Mouse (Mus musculus) heart, embryonic 15.5 days (tissue): Measurements from ENCODE around the gene Hexim2. TPM values are rescaled to one million over a fixed set of nuclear protein-coding genes. Genes with fewer than 3 reads are reported as not detected.

Source experiments
- ATAC-seq: fragments of 200-750 bp; cut with Nextera tagmentation; replicated peaks from 2 replicates; pipeline ENCODE4 v1.8.0; 2017; ENCODE audit warnings: low read depth, moderate TSS enrichment; ENCODE audit not compliant: insufficient number of reproducible peaks, insufficient read depth, low FRiP score
- H3K27ac ChIP-seq: fragments of 300-500 bp; sonication (generic); 2 replicates; pipeline ENCODE4 v1.5.1; 2015; ENCODE audit warnings: mild to moderate bottlenecking, inconsistent platforms
- H3K27me3 ChIP-seq: fragments of 300-500 bp; sonication (generic); 2 replicates; pipeline ENCODE4 v1.6.1; 2015; ENCODE audit warnings: inconsistent platforms
- H3K36me3 ChIP-seq: fragments of 300-500 bp; sonication (generic); 2 replicates; pipeline ENCODE4 v1.6.1; 2015; ENCODE audit warnings: mild to moderate bottlenecking, inconsistent platforms
- H3K4me1 ChIP-seq: fragments of 300-500 bp; sonication (generic); replicated peaks from 2 replicates; pipeline ENCODE4 v1.6.1; 2015; ENCODE audit warnings: inconsistent platforms
- H3K4me2 ChIP-seq: fragments of 300-500 bp; sonication (generic); 2 replicates; pipeline ENCODE4 v1.6.1; 2015; ENCODE audit warnings: inconsistent platforms, mild to moderate bottlenecking, moderate library complexity
- H3K4me3 ChIP-seq: fragments of 300-500 bp; sonication (generic); 2 replicates; pipeline ENCODE4 v1.5.1; 2015; ENCODE audit warnings: mild to moderate bottlenecking, inconsistent platforms
- H3K9ac ChIP-seq: fragments of 300-500 bp; sonication (generic); 2 replicates; pipeline ENCODE4 v1.6.1; 2015; ENCODE audit warnings: mild to moderate bottlenecking, inconsistent platforms
- H3K9me3 ChIP-seq: fragments of 300-500 bp; sonication (generic); replicated peaks from 2 replicates; pipeline ENCODE4 v1.6.1; 2016; ENCODE audit warnings: inconsistent platforms
- WGBS: fragments of 180-500 bp; shearing (Covaris S2); methylation state at CpG from one replicate; pipeline ENCODE4 v1.1.7; 2015; ENCODE audit warnings: mixed read lengths; 5-methylcytosine and 5-hydroxymethylcytosine counted together
- polyA plus RNA-seq: library from polyadenylated mRNA; unstranded; fragments of >200 nt; fragmentation: Nextera tagmentation; extraction: Ambion mirVana; gene quantifications from 2 replicates; pipeline ENCODE4 v1.2.1, GENCODE M21; 2015

Gene Hexim2
- polyA plus RNA-seq, 1 experiment from 2014 or later: 5.5 TPM

DNA sequence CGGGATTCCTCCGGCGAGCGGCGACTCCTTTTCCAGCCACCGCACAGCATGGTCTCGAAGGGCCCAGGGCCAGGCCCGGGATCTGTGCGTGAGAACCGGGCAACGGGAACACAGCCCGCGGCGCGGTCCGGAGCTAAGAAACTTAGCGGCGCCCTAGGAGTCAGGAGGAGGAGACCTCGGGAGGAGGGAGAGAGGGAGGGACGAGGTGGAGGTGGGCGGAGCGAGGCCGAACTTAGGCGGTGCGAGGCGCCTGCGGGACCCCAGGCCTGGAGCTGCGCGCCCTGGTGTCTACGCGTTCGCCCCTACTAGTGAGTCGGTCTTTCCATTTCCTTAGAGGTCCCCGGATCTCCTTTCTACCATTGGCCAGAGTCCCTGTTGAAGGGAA lies 30.8 kb upstream of the Hexim2 start, which contains the start of the genes Plcd3 and Acbd4:
Gene Plcd3, minus strand, starts transcription at position 178 of the 385 bp plus-strand sequence.
Gene Acbd4, plus strand, starts transcription at position 202 of the 385 bp plus-strand sequence.
- under 1% methylated on average over 34 of the region's 34 CpGs for whole genome bisulfite sequencing
- Histone ChIP-seq H3K36me3 (no peaks in the 10 kb centered on the region), H3K4me1 (peaks cover 67% of the 10 kb centered on the region), H3K9me3 (no peaks in the 10 kb centered on the region), H3K27ac (peak within 1 kb of the TSS; percentile 40), H3K27me3 (no peaks in the 10 kb centered on the region), H3K9ac (peak within 1 kb of the TSS; percentile 62), H3K4me3 (peak within 1 kb of the TSS; percentile 57), H3K4me2 (peak within 1 kb of the TSS; percentile 88)
- peak; percentile 28; the same call in 1 of the 2 replicates for ATAC-seq

DNA sequence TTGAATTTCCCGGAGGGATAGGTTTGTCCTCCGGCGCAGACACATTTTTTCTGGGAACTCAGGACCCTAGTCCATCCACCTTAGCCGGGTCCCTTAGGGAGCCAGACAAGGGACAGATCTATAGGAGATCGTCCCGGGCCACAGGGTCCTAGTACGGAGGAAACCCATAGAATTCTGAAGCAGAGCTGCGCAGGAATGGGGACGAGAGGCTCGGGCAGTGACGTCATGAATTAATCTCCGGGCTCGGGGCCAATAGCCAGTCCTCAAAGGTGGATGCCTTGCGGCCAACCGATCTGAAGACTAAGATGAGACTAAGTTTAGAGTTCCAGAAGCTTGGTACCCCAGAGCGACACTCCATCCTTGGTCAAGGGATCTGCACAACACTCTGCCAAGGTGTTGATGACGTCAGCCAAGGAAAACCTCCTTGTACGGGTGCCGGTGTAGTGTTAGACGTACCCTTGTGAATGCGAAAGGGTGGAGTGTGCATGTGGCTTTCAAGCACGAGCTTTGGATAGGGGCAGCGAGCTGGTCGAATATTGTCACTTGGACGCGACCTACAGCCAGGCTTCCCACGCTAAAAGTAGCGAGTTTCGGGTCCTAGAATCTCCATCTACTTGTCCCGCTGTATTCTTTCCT lies 30.2 kb upstream of the Hexim2 start:
- Histone ChIP-seq H3K4me2 (peak overlapping the region; percentile 88), H3K4me1 (peaks cover 62% of the 10 kb centered on the region), H3K9me3 (no peaks in the 10 kb centered on the region), H3K9ac (peak overlapping the region; percentile 62), H3K27me3 (no peaks in the 10 kb centered on the region), H3K27ac (peak overlapping the region; percentile 40), H3K36me3 (no peaks in the 10 kb centered on the region), H3K4me3 (peak overlapping the region; percentile 57)
- WGBS: 3% methylated on average over 30 of the region's 30 CpGs
- 0 out of 2 replicates have a peak, but pooled peaks have one; percentile 5 for ATAC-seq

DNA sequence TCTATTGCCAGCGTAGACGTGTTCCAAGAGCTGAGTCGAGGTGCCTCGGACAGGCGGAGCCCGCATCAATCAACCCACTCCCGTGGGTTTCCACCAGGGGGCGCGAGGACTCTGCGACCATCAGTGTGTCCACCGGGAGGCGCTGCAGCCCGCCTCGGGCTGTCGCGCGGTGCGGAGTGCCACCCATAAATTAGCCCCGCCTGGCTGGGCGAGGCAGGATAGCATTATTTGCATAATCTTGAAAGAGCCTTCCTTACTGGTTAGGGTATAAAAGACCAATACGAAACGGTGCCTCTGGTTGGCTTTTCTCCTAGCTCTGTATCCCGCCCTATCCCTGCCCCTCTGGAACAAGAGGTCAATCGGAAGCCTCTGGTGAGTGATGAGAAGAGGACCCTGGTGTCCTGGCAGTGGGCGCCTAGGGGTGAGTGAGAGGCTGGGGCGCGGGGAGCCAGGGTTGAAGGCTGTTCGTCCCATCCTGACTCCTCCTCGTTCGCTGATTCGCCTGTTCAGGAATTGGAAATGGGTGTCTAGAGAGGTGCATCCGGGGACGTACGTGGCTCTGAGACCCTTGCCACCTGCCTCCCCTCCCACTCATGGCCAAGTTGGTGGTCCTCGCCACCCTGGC lies 29.4 kb upstream of the Hexim2 start:
- peak overlapping the region; percentile 88 for H3K4me2 ChIP-seq
- ATAC-seq: peak; percentile 86
- H3K4me1 ChIP-seq: peaks cover 53% of the 10 kb centered on the region
- H3K27ac ChIP-seq: peak overlapping the region; percentile 50
- under 1% methylated on average over 35 of the region's 35 CpGs for WGBS
- H3K36me3 ChIP-seq: no peaks in the 10 kb centered on the region
- no peaks in the 10 kb centered on the region for H3K27me3 ChIP-seq
- peak overlapping the region; percentile 57 for H3K9ac ChIP-seq
- H3K9me3 ChIP-seq: no peaks in the 10 kb centered on the region
- H3K4me3 ChIP-seq: peak overlapping the region; percentile 57

GRCm38 (mm10) chr11:103103621-103104020 lies 28.6 kb upstream of the Hexim2 start:
- H3K4me1 ChIP-seq: peaks cover 46% of the 10 kb centered on the region
- peak overlapping the region; percentile 57 for H3K4me3 ChIP-seq
- ATAC-seq: no peak
- no peak overlapping the region for H3K27ac ChIP-seq
- no peaks in the 10 kb centered on the region for H3K9me3 ChIP-seq
- no peaks in the 10 kb centered on the region for H3K36me3 ChIP-seq
- WGBS: 56% methylated on average over 8 of the region's 8 CpGs
- H3K4me2 ChIP-seq: peak overlapping the region; percentile 88
- no peaks in the 10 kb centered on the region for H3K27me3 ChIP-seq
- no peak overlapping the region; the same call in 1 of the 2 replicates for H3K9ac ChIP-seq

DNA sequence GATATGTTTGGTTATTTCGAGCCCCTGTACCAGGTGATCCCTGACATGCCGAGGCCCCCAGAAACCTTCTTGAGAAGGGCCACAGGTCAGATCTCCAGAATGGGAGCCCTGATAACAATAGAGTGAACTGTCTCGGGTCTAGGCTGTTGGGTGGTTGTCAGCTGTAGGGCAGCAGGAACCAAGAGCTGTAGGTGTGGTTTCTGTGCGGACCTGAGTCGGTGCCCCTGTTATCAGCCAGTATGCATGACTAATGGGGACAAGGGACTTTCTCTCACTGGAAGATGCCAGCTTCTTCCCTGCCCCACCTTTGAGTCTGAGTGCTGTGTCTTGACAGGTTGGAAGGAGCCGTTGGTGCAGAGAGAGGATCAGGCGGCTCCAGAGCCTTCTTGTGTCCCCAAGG lies 27.8 kb upstream of the Hexim2 start:
- Histone ChIP-seq H3K9me3 (no peaks in the 10 kb centered on the region), H3K27me3 (no peaks in the 10 kb centered on the region), H3K4me3 (no peak overlapping the region), H3K9ac (no peak overlapping the region), H3K36me3 (no peaks in the 10 kb centered on the region), H3K4me2 (no peak overlapping the region), H3K4me1 (peaks cover 38% of the 10 kb centered on the region), H3K27ac (no peak overlapping the region)
- ATAC-seq: no peak
- 66% methylated on average over 7 of the region's 7 CpGs for WGBS

DNA sequence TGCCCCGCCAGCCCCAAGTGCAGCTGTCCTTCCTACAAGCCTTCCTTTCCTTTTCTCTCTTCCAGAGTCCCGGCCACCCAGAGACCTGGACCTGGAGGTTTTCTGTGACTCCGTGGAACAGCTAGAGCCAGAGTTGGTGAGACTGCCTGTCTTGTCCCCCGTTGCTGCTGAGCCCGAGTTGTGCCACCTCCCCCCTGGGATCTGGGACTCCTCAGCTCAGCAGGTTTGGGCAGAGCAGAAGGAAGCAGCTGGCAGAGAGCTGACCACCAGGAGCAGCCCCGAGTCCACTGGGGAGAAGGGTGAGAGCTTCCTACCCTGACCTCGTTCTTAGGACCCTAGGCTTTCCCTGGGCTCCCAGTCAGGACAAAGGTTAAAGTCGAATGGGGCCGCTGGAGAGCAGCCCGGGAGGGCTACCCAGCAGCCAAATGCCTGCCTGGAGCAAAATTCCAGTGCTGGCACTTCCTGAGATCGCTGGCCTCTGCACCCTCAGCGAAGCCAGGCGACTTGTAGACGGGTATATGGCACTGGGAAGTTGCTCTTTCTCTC lies 27.0 kb upstream of the Hexim2 start:
- no peak overlapping the region for H3K9ac ChIP-seq
- H3K36me3 ChIP-seq: no peaks in the 10 kb centered on the region
- no peak overlapping the region for H3K27ac ChIP-seq
- WGBS: 55% methylated on average over 14 of the region's 14 CpGs
- peaks cover 30% of the 10 kb centered on the region for H3K4me1 ChIP-seq
- no peak for ATAC-seq
- no peaks in the 10 kb centered on the region for H3K9me3 ChIP-seq
- H3K4me3 ChIP-seq: no peak overlapping the region
- no peaks in the 10 kb centered on the region for H3K27me3 ChIP-seq
- H3K4me2 ChIP-seq: no peak overlapping the region

DNA sequence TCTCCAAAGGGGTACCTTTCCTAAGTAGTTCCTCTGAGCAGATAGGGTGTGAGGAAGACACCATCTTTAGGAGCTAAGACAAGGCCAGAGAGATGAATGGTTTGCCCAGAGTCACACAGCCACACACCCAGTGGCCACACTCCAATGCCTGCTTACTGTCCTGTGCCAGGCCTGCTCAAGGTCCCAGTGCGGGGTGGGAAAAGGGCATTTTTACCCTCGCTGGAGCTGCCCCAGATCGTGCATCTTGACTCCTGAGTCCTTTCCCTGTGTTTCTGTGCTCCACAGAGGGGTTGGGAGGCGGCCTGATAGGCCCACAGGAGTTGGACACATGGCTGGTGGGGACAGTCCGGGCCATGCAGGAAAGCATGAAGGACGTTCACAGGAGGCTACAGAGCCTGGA lies 26.4 kb upstream of the Hexim2 start:
- Histone ChIP-seq H3K4me3 (no peak overlapping the region), H3K9me3 (no peaks in the 10 kb centered on the region), H3K4me2 (no peak overlapping the region), H3K4me1 (peaks cover 26% of the 10 kb centered on the region), H3K9ac (no peak overlapping the region), H3K27me3 (no peaks in the 10 kb centered on the region), H3K36me3 (no peaks in the 10 kb centered on the region), H3K27ac (no peak overlapping the region)
- ATAC-seq: no peak
- WGBS: 84% methylated on average over 6 of the region's 6 CpGs

DNA sequence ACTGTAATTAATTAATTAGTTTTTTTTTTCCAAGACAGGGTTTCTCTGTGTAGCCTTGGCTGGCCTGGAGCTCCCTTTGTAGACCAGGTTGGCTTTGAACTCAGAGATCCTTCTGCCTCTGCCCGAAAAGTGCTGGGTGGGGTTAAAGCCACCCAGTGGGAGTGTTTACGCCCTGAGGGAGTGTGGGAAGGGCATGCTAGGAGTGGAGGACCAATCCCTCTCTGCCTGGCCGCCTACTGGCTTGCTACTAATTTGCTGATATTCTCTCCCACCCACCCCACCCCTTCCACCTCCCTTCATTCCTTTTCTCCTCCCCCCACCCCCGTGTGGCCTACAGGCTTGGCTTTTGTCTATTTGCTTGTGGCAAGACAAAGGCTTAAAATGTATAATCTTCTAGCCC lies 25.8 kb upstream of the Hexim2 start:
- WGBS: 74% methylated on average over 4 of the region's 4 CpGs
- H3K27ac ChIP-seq: no peak overlapping the region
- ATAC-seq: no peak
- H3K4me2 ChIP-seq: no peak overlapping the region
- H3K9me3 ChIP-seq: no peaks in the 10 kb centered on the region
- H3K4me1 ChIP-seq: peaks cover 26% of the 10 kb centered on the region
- no peak overlapping the region for H3K4me3 ChIP-seq
- H3K36me3 ChIP-seq: no peaks in the 10 kb centered on the region
- H3K27me3 ChIP-seq: no peaks in the 10 kb centered on the region
- H3K9ac ChIP-seq: no peak overlapping the region

DNA sequence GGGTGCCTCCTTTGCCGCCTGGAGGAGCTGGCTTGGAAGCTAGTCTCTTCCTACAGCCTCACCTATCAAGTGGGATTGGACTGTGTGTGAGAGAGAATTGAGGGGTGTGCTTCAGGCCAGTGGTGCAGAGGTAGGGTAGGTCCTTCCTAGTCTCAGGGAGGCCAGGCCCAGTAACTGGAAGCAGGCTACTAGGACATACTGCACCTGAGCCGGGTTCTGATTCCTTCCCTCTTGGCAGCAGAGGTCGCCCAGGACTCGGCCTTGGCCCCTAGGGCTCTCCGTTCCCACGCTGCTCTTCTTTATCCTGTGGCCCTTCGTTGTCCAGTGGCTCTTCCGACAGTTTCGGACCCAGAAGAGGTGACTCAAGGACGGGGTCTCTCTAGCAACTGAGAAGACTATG lies 20.9 kb upstream of the Hexim2 start:
- Histone ChIP-seq H3K27ac (peak overlapping the region; percentile 71), H3K9me3 (no peaks in the 10 kb centered on the region), H3K4me3 (peak overlapping the region; percentile 52), H3K9ac (peak overlapping the region; percentile 58; the same call in 1 of the 2 replicates), H3K27me3 (no peaks in the 10 kb centered on the region), H3K4me1 (peaks cover 35% of the 10 kb centered on the region), H3K4me2 (peak overlapping the region; percentile 83), H3K36me3 (no peaks in the 10 kb centered on the region)
- ATAC-seq: no peak
- WGBS: 22% methylated on average over 10 of the region's 10 CpGs

GRCm38 (mm10) chr11:103111881-103112551 lies 20.2 kb upstream of the Hexim2 start:
- no peak for ATAC-seq
- Histone ChIP-seq H3K27me3 (no peaks in the 10 kb centered on the region), H3K4me2 (peak overlapping the region; percentile 83), H3K4me3 (peak overlapping the region; percentile 52), H3K9me3 (no peaks in the 10 kb centered on the region), H3K9ac (peak overlapping the region; percentile 58), H3K27ac (peak overlapping the region; percentile 71), H3K4me1 (peaks cover 37% of the 10 kb centered on the region), H3K36me3 (no peaks in the 10 kb centered on the region)
- WGBS: 4% methylated on average over 28 of the region's 28 CpGs

DNA sequence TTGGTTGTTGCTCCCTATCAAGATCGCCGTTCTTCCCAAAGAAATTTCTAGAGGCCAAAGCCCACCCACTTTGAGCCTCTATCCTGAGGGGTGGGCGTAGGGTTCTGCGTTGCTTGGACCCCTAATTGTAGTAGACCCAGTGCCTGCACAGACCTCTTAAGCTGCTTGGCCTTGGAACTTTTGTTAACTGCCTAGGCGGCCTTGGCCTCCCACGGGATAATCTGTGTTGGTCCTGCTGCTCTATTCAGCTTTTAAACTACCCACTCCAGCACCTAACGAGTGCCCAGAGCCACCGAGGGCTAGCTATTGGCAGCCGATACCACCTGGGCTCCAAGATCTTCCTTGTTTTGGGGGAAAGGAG lies 19.7 kb upstream of the Hexim2 start:
- Histone ChIP-seq H3K36me3 (no peaks in the 10 kb centered on the region), H3K27ac (peak overlapping the region; percentile 71), H3K9me3 (no peaks in the 10 kb centered on the region), H3K4me3 (peak overlapping the region; percentile 52), H3K4me2 (peak overlapping the region; percentile 83), H3K9ac (peak overlapping the region; percentile 58), H3K27me3 (no peaks in the 10 kb centered on the region), H3K4me1 (peaks cover 38% of the 10 kb centered on the region)
- WGBS: 24% methylated on average over 9 of the region's 9 CpGs
- no peak for ATAC-seq
